Mouse (Mus musculus): Measurements from ENCODE around the gene Naxe.

GRCm38 (mm10) chr3:88100251-88100650 is 42.0 kb upstream of the Naxe start:
- TF ChIP-seq CTCF (IDR thresholded peaks at IDR 0.05; ENCODE audit: low read depth, low read length) (no peak), GATA1 (IDR thresholded peaks at IDR 0.05; ENCODE audit: borderline replicate concordance, low read length) (no peak), TAL1 (conservative IDR thresholded peaks at IDR 0.05; ENCODE audit: low read depth, low read length) (no peak), POLR2AphosphoS5 (IDR thresholded peaks at IDR 0.05; ENCODE audit: insufficient replicate concordance, low read depth, low read length) (no peak), GATA2 (IDR thresholded peaks at IDR 0.05; ENCODE audit: borderline replicate concordance, low read depth, low read length) (no peak)
